Mouse (Mus musculus): ENCODE results near the gene Tor4a.

GRCm38 (mm10) chr2:25171769-25172153 is 24.9 kb downstream of the Tor4a start:
- TF ChIP-seq CTCF (IDR thresholded peaks at IDR 0.05; ENCODE audit: insufficient read depth, low read depth, low read length) (no peak), POLR2A (IDR thresholded peaks at IDR 0.05; ENCODE audit: insufficient read depth, low read depth, low read length) (no peak)

Measured in olfactory bulb, adult 2 months (tissue).